Mouse (Mus musculus): ENCODE results near the gene Sapcd2.

The Sapcd2 gene

GRCm38 (mm10) chr2:25372644-25373391, 697 bp downstream of the Sapcd2 start:
- no peak for DNase-seq (ENCODE audit: low read depth, low spot score)

- DNase-seq (ENCODE audit: low read depth, low spot score): no peak
These were observed 1.3 kb downstream of the Sapcd2 start for GRCm38 (mm10) chr2:25373431-25373830.

- peak; percentile 72 for DNase-seq (ENCODE audit: low read depth, low spot score)
These were observed 4.5 kb downstream of the Sapcd2 start for GRCm38 (mm10) chr2:25376589-25376988.

- DNase-seq (ENCODE audit: low read depth, low spot score): no peak
These were observed 12.4 kb downstream of the Sapcd2 start for GRCm38 (mm10) chr2:25384492-25384891.

- DNase-seq (ENCODE audit: low read depth, low spot score): no peak
These were observed 19.1 kb downstream of the Sapcd2 start for GRCm38 (mm10) chr2:25391266-25391665.

- DNase-seq (ENCODE audit: low read depth, low spot score): no peak
These were observed 22.4 kb downstream of the Sapcd2 start for GRCm38 (mm10) chr2:25394281-25395221.

GRCm38 (mm10) chr2:25395721-25396596, 23.8 kb downstream of the Sapcd2 start, which contains the start of gene Entpd2:
TSS of gene Entpd2 (plus strand) at chr2:25395874.
- DNase-seq (ENCODE audit: low read depth, low spot score): peak; percentile 35

GRCm38 (mm10) chr2:25396597-25396983, 24.5 kb downstream of the Sapcd2 start:
- DNase-seq (ENCODE audit: low read depth, low spot score): no peak

- no peak for DNase-seq (ENCODE audit: low read depth, low spot score)
These were observed 24.9 kb downstream of the Sapcd2 start for GRCm38 (mm10) chr2:25397010-25397409.

- no peak for DNase-seq (ENCODE audit: low read depth, low spot score)
These were observed 25.9 kb downstream of the Sapcd2 start for GRCm38 (mm10) chr2:25398065-25398464.

GRCm38 (mm10) chr2:25399051-25399450, 26.9 kb downstream of the Sapcd2 start, which contains the start of gene Npdc1:
TSS of gene Npdc1 (plus strand) at chr2:25399351.
- no peak for DNase-seq (ENCODE audit: low read depth, low spot score)

GRCm38 (mm10) chr2:25400291-25400690, 28.2 kb downstream of the Sapcd2 start:
- no peak for DNase-seq (ENCODE audit: low read depth, low spot score)

GRCm38 (mm10) chr2:25400764-25401163, 28.6 kb downstream of the Sapcd2 start:
- peak; percentile 50 for DNase-seq (ENCODE audit: low read depth, low spot score)

GRCm38 (mm10) chr2:25402377-25402971, 30.4 kb downstream of the Sapcd2 start:
- DNase-seq (ENCODE audit: low read depth, low spot score): peak; percentile 91

GRCm38 (mm10) chr2:25402972-25403601, 31.0 kb downstream of the Sapcd2 start:
- DNase-seq (ENCODE audit: low read depth, low spot score): peak; percentile 38

GRCm38 (mm10) chr2:25403994-25404393, 31.9 kb downstream of the Sapcd2 start:
- DNase-seq (ENCODE audit: low read depth, low spot score): no peak

GRCm38 (mm10) chr2:25408908-25409307, 36.8 kb downstream of the Sapcd2 start:
- DNase-seq (ENCODE audit: low read depth, low spot score): no peak

- DNase-seq (ENCODE audit: low read depth, low spot score): peak; percentile 35
These were observed 41.3 kb downstream of the Sapcd2 start for GRCm38 (mm10) chr2:25413436-25413835.

- no peak for DNase-seq (ENCODE audit: low read depth, low spot score)
These were observed 45.3 kb downstream of the Sapcd2 start for GRCm38 (mm10) chr2:25417426-25417825.

GRCm38 (mm10) chr2:25421896-25422295, 49.8 kb downstream of the Sapcd2 start:
- DNase-seq (ENCODE audit: low read depth, low spot score): peak; percentile 86

Measured in CD4-positive, CD25-positive, alpha-beta regulatory T cell, adult 2 months (primary cell).